Mouse (Mus musculus): ENCODE data around the gene Sirt4. TPM values are rescaled to one million over a fixed set of nuclear protein-coding genes. Genes with fewer than 3 reads are reported as not detected.

Sirt4 gene
- polyA plus RNA-seq, 1 experiment from 2014 or later, result 17.2 TPM

- Histone ChIP-seq H3K9me3 (replicated peaks; ENCODE audit: control insufficient read depth, low read length) (no peaks in the 10 kb centered on the region), H3K36me3 (replicated peaks; ENCODE audit: control insufficient read depth, insufficient read depth, low read depth, low read length) (peaks cover 5% of the 10 kb centered on the region), H3K4me1 (ENCODE audit: control insufficient read depth, insufficient read depth, low read length) (peaks cover 52% of the 10 kb centered on the region), H3K4me2 (ENCODE audit: low read depth, low read length) (peak overlapping the region; percentile 54), H3K27me3 (ENCODE audit: control insufficient read depth, insufficient read depth, low read length) (no peaks in the 10 kb centered on the region), H3K27ac (replicated peaks; ENCODE audit: low read depth, low read length) (peak overlapping the region; percentile 99), H3K9ac (replicated peaks; ENCODE audit: low read length) (peak overlapping the region; percentile 78), H3K4me3 (ENCODE audit: low read depth, low read length) (peak overlapping the region; percentile 23)
- WGBS, result 14% methylated on average over 8 of the region's 8 CpGs
- DNase-seq (ENCODE audit: low spot score) (no peak), ATAC-seq (replicated peaks; ENCODE audit: insufficient number of reproducible peaks, low FRiP score, low TSS enrichment, low read depth) (no peak; the same call in 1 of the 2 replicates)
Observed at GRCm38 (mm10) chr5:115435755-115436379, 48.7 kb downstream of the Sirt4 start.

- WGBS, result 19% methylated on average over 14 of the region's 15 CpGs
- peak; percentile 66 for DNase-seq (ENCODE audit: low spot score)
- Histone ChIP-seq H3K36me3 (replicated peaks; ENCODE audit: control insufficient read depth, insufficient read depth, low read depth, low read length) (peaks cover 5% of the 10 kb centered on the region), H3K9ac (replicated peaks; ENCODE audit: low read length) (peak overlapping the region; percentile 78), H3K9me3 (replicated peaks; ENCODE audit: control insufficient read depth, low read length) (no peaks in the 10 kb centered on the region), H3K27ac (replicated peaks; ENCODE audit: low read depth, low read length) (peak overlapping the region; percentile 99), H3K4me3 (ENCODE audit: low read depth, low read length) (0 out of 2 replicates have a peak overlapping the region, but pooled peaks have one; percentile 5), H3K4me2 (ENCODE audit: low read depth, low read length) (peak overlapping the region; percentile 54), H3K27me3 (ENCODE audit: control insufficient read depth, insufficient read depth, low read length) (no peaks in the 10 kb centered on the region), H3K4me1 (ENCODE audit: control insufficient read depth, insufficient read depth, low read length) (peaks cover 52% of the 10 kb centered on the region)
- no peak for ATAC-seq (replicated peaks; ENCODE audit: insufficient number of reproducible peaks, low FRiP score, low TSS enrichment, low read depth)
Observed at GRCm38 (mm10) chr5:115434853-115435754, 49.4 kb downstream of the Sirt4 start.

- peak overlapping the region; percentile 54 for H3K4me2 ChIP-seq (ENCODE audit: low read depth, low read length)
- H3K36me3 ChIP-seq (replicated peaks; ENCODE audit: control insufficient read depth, insufficient read depth, low read depth, low read length), result peaks cover 5% of the 10 kb centered on the region
- H3K27me3 ChIP-seq (ENCODE audit: control insufficient read depth, insufficient read depth, low read length), result no peaks in the 10 kb centered on the region
- 0 out of 2 replicates have a peak overlapping the region, but pooled peaks have one; percentile 3 for H3K4me3 ChIP-seq (ENCODE audit: low read depth, low read length)
- no peaks in the 10 kb centered on the region for H3K9me3 ChIP-seq (replicated peaks; ENCODE audit: control insufficient read depth, low read length)
- peak overlapping the region; percentile 78 for H3K9ac ChIP-seq (replicated peaks; ENCODE audit: low read length)
- WGBS, result 37% methylated on average over 11 of the region's 11 CpGs
- H3K4me1 ChIP-seq (ENCODE audit: control insufficient read depth, insufficient read depth, low read length), result peaks cover 52% of the 10 kb centered on the region
- ATAC-seq (replicated peaks; ENCODE audit: insufficient number of reproducible peaks, low FRiP score, low TSS enrichment, low read depth) (no peak), DNase-seq (ENCODE audit: low spot score) (peak; percentile 28)
- peak overlapping the region; percentile 99 for H3K27ac ChIP-seq (replicated peaks; ENCODE audit: low read depth, low read length)
Observed at GRCm38 (mm10) chr5:115434280-115434852, 50.2 kb downstream of the Sirt4 start.

- Histone ChIP-seq H3K27ac (replicated peaks; ENCODE audit: low read depth, low read length) (no peak overlapping the region), H3K27me3 (ENCODE audit: control insufficient read depth, insufficient read depth, low read length) (no peaks in the 10 kb centered on the region), H3K4me1 (ENCODE audit: control insufficient read depth, insufficient read depth, low read length) (peaks cover 45% of the 10 kb centered on the region), H3K36me3 (replicated peaks; ENCODE audit: control insufficient read depth, insufficient read depth, low read depth, low read length) (no peaks in the 10 kb centered on the region; the same call in none of the 2 replicates), H3K4me3 (ENCODE audit: low read depth, low read length) (no peak overlapping the region), H3K9ac (replicated peaks; ENCODE audit: low read length) (peak overlapping the region; percentile 22; the same call in 1 of the 2 replicates), H3K4me2 (ENCODE audit: low read depth, low read length) (peak overlapping the region; percentile 88), H3K9me3 (replicated peaks; ENCODE audit: control insufficient read depth, low read length) (no peaks in the 10 kb centered on the region)
- ATAC-seq (replicated peaks; ENCODE audit: insufficient number of reproducible peaks, low FRiP score, low TSS enrichment, low read depth) (no peak), DNase-seq (ENCODE audit: low spot score) (no peak)
- WGBS, result 68% methylated on average over 8 of the region's 8 CpGs
Observed at GRCm38 (mm10) chr5:115433191-115433590, 51.3 kb downstream of the Sirt4 start.

- no peaks in the 10 kb centered on the region; the same call in none of the 2 replicates for H3K36me3 ChIP-seq (replicated peaks; ENCODE audit: control insufficient read depth, insufficient read depth, low read depth, low read length)
- peak overlapping the region; percentile 67; the same call in 1 of the 2 replicates for H3K27ac ChIP-seq (replicated peaks; ENCODE audit: low read depth, low read length)
Observed at GRCm38 (mm10) chr5:115432395-115432794, 52.1 kb downstream of the Sirt4 start.

GRCm38 (mm10) chr5:115431898-115432259, 52.6 kb downstream of the Sirt4 start:
- Histone ChIP-seq H3K27ac (replicated peaks; ENCODE audit: low read depth, low read length) (peak overlapping the region; percentile 67), H3K9ac (replicated peaks; ENCODE audit: low read length) (peak overlapping the region; percentile 100), H3K4me3 (ENCODE audit: low read depth, low read length) (peak overlapping the region; percentile 100), H3K4me1 (ENCODE audit: control insufficient read depth, insufficient read depth, low read length) (peaks cover 34% of the 10 kb centered on the region), H3K36me3 (replicated peaks; ENCODE audit: control insufficient read depth, insufficient read depth, low read depth, low read length) (no peaks in the 10 kb centered on the region; the same call in none of the 2 replicates), H3K9me3 (replicated peaks; ENCODE audit: control insufficient read depth, low read length) (no peaks in the 10 kb centered on the region), H3K4me2 (ENCODE audit: low read depth, low read length) (peak overlapping the region; percentile 88), H3K27me3 (ENCODE audit: control insufficient read depth, insufficient read depth, low read length) (no peaks in the 10 kb centered on the region)
- DNase-seq (ENCODE audit: low spot score) (no peak), ATAC-seq (replicated peaks; ENCODE audit: insufficient number of reproducible peaks, low FRiP score, low TSS enrichment, low read depth) (no peak)
- 19% methylated on average over 7 of the region's 7 CpGs for WGBS

More at GRCm38 (mm10) chr5:115432395-115432794, 52.1 kb downstream of the Sirt4 start:
- Histone ChIP-seq H3K4me2 (ENCODE audit: low read depth, low read length) (peak overlapping the region; percentile 88), H3K4me1 (ENCODE audit: control insufficient read depth, insufficient read depth, low read length) (peaks cover 38% of the 10 kb centered on the region), H3K27me3 (ENCODE audit: control insufficient read depth, insufficient read depth, low read length) (no peaks in the 10 kb centered on the region), H3K4me3 (ENCODE audit: low read depth, low read length) (peak overlapping the region; percentile 100), H3K9ac (replicated peaks; ENCODE audit: low read length) (peak overlapping the region; percentile 100), H3K9me3 (replicated peaks; ENCODE audit: control insufficient read depth, low read length) (no peaks in the 10 kb centered on the region)
- DNase-seq (ENCODE audit: low spot score) (no peak), ATAC-seq (replicated peaks; ENCODE audit: insufficient number of reproducible peaks, low FRiP score, low TSS enrichment, low read depth) (no peak)
- WGBS, result 69% methylated on average over 11 of the region's 11 CpGs

- H3K9ac ChIP-seq (replicated peaks; ENCODE audit: low read length), result peak overlapping the region; percentile 100
- DNase-seq (ENCODE audit: low spot score) (peak; percentile 76), ATAC-seq (replicated peaks; ENCODE audit: insufficient number of reproducible peaks, low FRiP score, low TSS enrichment, low read depth) (no peak)
- H3K9me3 ChIP-seq (replicated peaks; ENCODE audit: control insufficient read depth, low read length), result no peaks in the 10 kb centered on the region
- H3K4me3 ChIP-seq (ENCODE audit: low read depth, low read length), result peak overlapping the region; percentile 100
- H3K4me2 ChIP-seq (ENCODE audit: low read depth, low read length), result peak overlapping the region; percentile 88
- 3% methylated on average over 14 of the region's 14 CpGs for WGBS
- peaks cover 32% of the 10 kb centered on the region for H3K4me1 ChIP-seq (ENCODE audit: control insufficient read depth, insufficient read depth, low read length)
- H3K36me3 ChIP-seq (replicated peaks; ENCODE audit: control insufficient read depth, insufficient read depth, low read depth, low read length), result no peaks in the 10 kb centered on the region; the same call in none of the 2 replicates
- H3K27me3 ChIP-seq (ENCODE audit: control insufficient read depth, insufficient read depth, low read length), result no peaks in the 10 kb centered on the region
- peak overlapping the region; percentile 92 for H3K27ac ChIP-seq (replicated peaks; ENCODE audit: low read depth, low read length)
Observed at GRCm38 (mm10) chr5:115431061-115431897, 53.2 kb downstream of the Sirt4 start.
